Mouse (Mus musculus) stomach, embryonic 16.5 days (tissue): ENCODE results near the gene Unc13a. TPM values are rescaled to one million over a fixed set of nuclear protein-coding genes. Genes with fewer than 3 reads are reported as not detected.
A peak's percentile ranks its signal among the peaks of the same experiment; 100 is the strongest.

Experiments
- ATAC-seq: fragments of 200-750 bp; cut with Nextera tagmentation; 2 replicates; pipeline ENCODE4 v1.8.0; 2017; ENCODE audit warnings: moderate number of reproducible peaks, moderate TSS enrichment; ENCODE audit not compliant: insufficient read depth, low FRiP score
- H3K27ac ChIP-seq: fragments of 300-500 bp; sonication (generic); 2 replicates; pipeline ENCODE4 v1.5.1; 2014; ENCODE audit warnings: low read length
- H3K27me3 ChIP-seq: fragments of 300-500 bp; sonication (generic); 2 replicates; pipeline ENCODE4 v1.6.1; 2014; ENCODE audit warnings: low read length, control low read depth, mixed read lengths; ENCODE audit not compliant: control insufficient read depth, insufficient read depth
- H3K36me3 ChIP-seq: fragments of 300-500 bp; sonication (generic); 2 replicates; pipeline ENCODE4 v1.6.1; 2014; ENCODE audit warnings: low read length; ENCODE audit not compliant: control insufficient read depth, insufficient read depth
- H3K4me1 ChIP-seq: fragments of 300-500 bp; sonication (generic); 2 replicates; pipeline ENCODE4 v1.6.1; 2014; ENCODE audit warnings: low read length, control low read depth, mixed read lengths; ENCODE audit not compliant: control insufficient read depth, insufficient read depth
- H3K4me2 ChIP-seq: fragments of 300-500 bp; sonication (generic); 2 replicates; pipeline ENCODE4 v1.6.1; 2014; ENCODE audit warnings: low read depth, low read length, mixed read lengths
- H3K4me3 ChIP-seq: fragments of 300-500 bp; sonication (generic); replicated peaks from 2 replicates; pipeline ENCODE4 v1.5.1; 2014; ENCODE audit warnings: mild to moderate bottlenecking, low read length
- H3K9ac ChIP-seq: fragments of 300-500 bp; sonication (generic); 2 replicates; pipeline ENCODE4 v1.6.1; 2014; ENCODE audit warnings: low read length
- H3K9me3 ChIP-seq: fragments of 300-500 bp; sonication (generic); replicated peaks from 2 replicates; pipeline ENCODE4 v1.6.1; 2016; ENCODE audit warnings: low read length, control low read depth; ENCODE audit not compliant: control insufficient read depth
- WGBS: fragments of 180-500 bp; shearing (Covaris S2); extraction: QIAGEN DNeasy Blood & Tissue Kit; methylation state at CpG from one replicate; pipeline ENCODE4 v1.1.7; 2014; 5-methylcytosine and 5-hydroxymethylcytosine counted together
- polyA plus RNA-seq: library from polyadenylated mRNA; unstranded; fragments of >200 nt; fragmentation: Nextera tagmentation; extraction: Ambion mirVana; gene quantifications from 2 replicates; pipeline ENCODE4 v1.2.1, GENCODE M21; 2015

Unc13a gene
- polyA plus RNA-seq, 1 experiment from 2014 or later: 1.2 TPM

- no peak overlapping the region for H3K4me3 ChIP-seq
- H3K9ac ChIP-seq: no peak overlapping the region
- no peak overlapping the region for H3K4me2 ChIP-seq
- H3K27me3 ChIP-seq: no peaks in the 10 kb centered on the region
- peaks cover 24% of the 10 kb centered on the region for H3K4me1 ChIP-seq
- H3K36me3 ChIP-seq: no peaks in the 10 kb centered on the region; the same call in 1 of the 2 replicates
- 92% methylated on average over 8 of the region's 8 CpGs for WGBS
- ATAC-seq: no peak
- H3K9me3 ChIP-seq: no peaks in the 10 kb centered on the region
- H3K27ac ChIP-seq: no peak overlapping the region
Observed at GRCm38 (mm10) chr8:71593556-71594323, 77.8 kb downstream of the Unc13a start.

DNA sequence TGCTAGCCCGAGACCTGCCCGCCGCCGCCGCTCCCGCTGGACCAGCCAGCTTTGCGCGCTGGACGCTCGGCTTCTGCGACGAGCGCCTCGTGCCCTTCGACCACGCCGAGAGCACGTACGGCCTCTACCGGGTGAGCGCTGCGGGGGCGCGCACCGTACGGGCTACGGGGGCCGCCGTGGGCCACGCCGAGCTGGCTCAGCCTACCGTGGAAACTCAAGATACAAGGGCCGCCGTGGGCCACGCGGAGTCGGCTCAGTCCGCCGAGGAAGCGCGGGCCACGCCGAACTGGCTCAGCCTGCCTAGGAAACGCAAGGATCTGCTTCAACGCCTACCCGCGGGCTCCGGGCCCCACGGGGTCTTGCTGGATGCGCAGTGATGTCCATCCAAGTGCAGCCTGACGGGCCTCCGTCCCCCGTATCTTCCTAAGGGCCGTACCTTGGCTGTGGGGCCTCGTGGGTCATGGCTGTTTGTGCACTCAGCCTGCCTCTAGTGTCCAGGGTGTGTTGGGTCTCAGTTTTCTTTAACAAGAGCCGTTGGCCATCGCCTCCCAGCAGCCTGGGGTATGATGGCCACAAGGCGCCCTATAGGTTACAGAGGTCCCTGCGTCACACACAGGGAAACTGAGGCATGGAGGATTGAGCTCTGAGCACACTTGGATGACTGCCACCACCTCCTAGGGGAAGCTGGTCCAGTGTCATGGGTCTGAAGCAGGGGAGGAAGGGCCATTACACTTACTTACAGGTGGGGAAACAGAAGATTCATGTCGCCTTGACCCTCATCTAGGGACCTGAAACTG, 79.0 kb downstream of the Unc13a start:
- Histone ChIP-seq H3K27me3 (no peaks in the 10 kb centered on the region), H3K4me1 (peaks cover 24% of the 10 kb centered on the region), H3K27ac (peak overlapping the region; percentile 99), H3K9me3 (no peaks in the 10 kb centered on the region), H3K4me2 (peak overlapping the region; percentile 68), H3K9ac (peak overlapping the region; percentile 98), H3K36me3 (no peaks in the 10 kb centered on the region; the same call in 1 of the 2 replicates), H3K4me3 (peak overlapping the region; percentile 94)
- peak; percentile 71 for ATAC-seq
- WGBS: 4% methylated on average over 60 of the region's 60 CpGs

DNA sequence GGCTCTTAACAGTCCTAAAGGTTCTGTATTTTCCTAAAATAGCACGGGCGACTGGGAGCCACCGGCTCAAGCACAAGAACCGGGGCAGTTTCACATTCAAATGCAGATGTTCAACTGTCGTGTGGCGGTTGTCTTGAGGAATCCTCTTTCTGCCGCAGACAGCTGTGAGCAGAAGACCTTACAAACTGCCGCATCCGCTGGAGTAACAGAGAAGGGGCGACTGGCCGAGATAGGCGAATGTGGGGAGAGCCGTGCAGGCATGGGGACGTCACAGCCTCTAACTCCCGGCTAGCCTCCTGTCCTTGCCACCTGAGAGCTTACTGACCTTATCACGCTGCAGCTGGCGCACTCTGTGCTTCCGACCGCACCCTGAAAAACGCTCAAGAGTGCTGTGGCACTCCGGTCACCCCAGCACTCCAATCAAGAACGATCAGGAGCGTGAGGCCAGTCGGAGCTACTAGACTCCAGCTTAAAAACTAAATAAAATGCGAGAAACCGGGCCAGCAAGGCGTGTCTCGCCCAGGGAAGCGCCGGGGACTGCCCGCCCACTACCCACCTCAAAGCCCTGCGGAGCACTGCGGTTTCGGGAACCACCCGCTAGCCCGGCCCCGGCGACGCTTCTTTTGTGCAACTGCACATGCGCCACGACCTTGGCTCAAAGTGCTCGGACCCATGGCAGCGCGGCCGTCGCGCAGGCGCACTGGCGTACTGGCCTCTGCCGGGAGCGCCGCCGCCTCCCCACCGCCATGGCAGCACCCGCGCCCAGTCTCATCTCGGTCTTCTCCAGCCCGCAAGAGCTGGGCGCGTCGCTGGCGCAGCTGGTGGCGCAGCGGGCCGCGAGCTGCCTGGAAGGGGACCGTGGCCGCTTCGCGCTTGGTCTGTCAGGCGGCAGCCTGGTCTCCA, 79.8 kb downstream of the Unc13a start, which contains the start of gene Pgls:
Pgls (plus strand) TSS at position 706 of the 903 bp plus-strand sequence.
- H3K4me1 ChIP-seq: peaks cover 24% of the 10 kb centered on the region
- peak within 1 kb of the TSS; percentile 68 for H3K4me2 ChIP-seq
- H3K27me3 ChIP-seq: no peaks in the 10 kb centered on the region
- H3K9ac ChIP-seq: peak within 1 kb of the TSS; percentile 98
- ATAC-seq: peak; percentile 88
- peak within 1 kb of the TSS; percentile 94 for H3K4me3 ChIP-seq
- H3K9me3 ChIP-seq: no peaks in the 10 kb centered on the region
- WGBS: under 1% methylated on average over 70 of the region's 71 CpGs
- no peaks in the 10 kb centered on the region; the same call in 1 of the 2 replicates for H3K36me3 ChIP-seq
- peak within 1 kb of the TSS; percentile 99 for H3K27ac ChIP-seq

DNA sequence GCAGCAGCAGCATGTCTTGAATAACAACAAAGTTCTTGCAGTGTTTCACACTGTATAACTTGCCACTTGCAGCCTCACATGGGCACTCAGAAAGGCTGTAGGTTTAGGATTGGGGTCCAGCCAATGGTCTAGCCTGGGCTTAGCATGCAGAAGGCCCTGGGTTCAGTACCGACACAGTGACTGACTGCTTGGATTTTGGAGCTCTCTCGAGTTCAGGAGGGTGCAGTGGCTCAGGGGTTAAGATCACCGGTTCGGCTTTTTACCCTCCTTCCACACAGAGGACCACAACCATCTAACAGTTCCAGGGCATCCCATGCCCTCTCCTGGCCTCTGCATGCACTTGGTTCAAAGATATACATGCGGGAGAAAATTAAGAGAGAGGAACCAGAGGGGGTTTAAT, 80.5 kb downstream of the Unc13a start:
- H3K9ac ChIP-seq: peak overlapping the region; percentile 98
- H3K4me3 ChIP-seq: peak overlapping the region; percentile 94
- H3K4me2 ChIP-seq: peak overlapping the region; percentile 68
- 17% methylated on average over 5 of the region's 5 CpGs for WGBS
- no peak for ATAC-seq
- H3K27ac ChIP-seq: peak overlapping the region; percentile 99
- H3K4me1 ChIP-seq: peaks cover 24% of the 10 kb centered on the region
- H3K9me3 ChIP-seq: no peaks in the 10 kb centered on the region
- H3K36me3 ChIP-seq: no peaks in the 10 kb centered on the region; the same call in 1 of the 2 replicates
- H3K27me3 ChIP-seq: no peaks in the 10 kb centered on the region

DNA sequence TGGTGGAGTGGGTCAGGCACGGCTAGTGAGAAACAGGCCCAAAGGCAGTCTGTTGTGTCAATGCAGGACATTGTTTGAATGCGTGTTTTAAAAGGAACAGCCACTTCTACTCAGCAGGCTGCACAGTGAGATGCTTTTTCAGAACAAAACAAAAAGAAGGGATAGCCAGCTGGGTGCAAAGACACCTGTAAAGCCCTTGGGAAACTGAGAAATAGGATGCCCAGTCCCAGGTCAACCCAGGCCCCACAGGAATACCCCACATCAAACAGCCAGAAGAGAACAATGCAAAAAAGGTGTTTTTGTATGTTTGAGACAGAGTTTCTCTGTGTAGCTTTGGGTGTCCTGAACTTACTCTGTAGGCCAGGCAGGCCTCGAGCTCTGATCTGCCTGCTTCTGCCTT, 82.8 kb downstream of the Unc13a start:
- H3K4me1 ChIP-seq: peaks cover 19% of the 10 kb centered on the region
- no peaks in the 10 kb centered on the region for H3K9me3 ChIP-seq
- 75% methylated on average over 3 of the region's 3 CpGs for WGBS
- H3K27ac ChIP-seq: no peak overlapping the region
- H3K27me3 ChIP-seq: no peaks in the 10 kb centered on the region
- no peak for ATAC-seq
- H3K4me2 ChIP-seq: no peak overlapping the region
- no peak overlapping the region for H3K4me3 ChIP-seq
- peaks cover 5% of the 10 kb centered on the region for H3K36me3 ChIP-seq
- H3K9ac ChIP-seq: no peak overlapping the region

- WGBS: 71% methylated on average over 2 of the region's 2 CpGs
- no peak for ATAC-seq
Observed at GRCm38 (mm10) chr8:71586891-71587290, 84.7 kb downstream of the Unc13a start.

DNA sequence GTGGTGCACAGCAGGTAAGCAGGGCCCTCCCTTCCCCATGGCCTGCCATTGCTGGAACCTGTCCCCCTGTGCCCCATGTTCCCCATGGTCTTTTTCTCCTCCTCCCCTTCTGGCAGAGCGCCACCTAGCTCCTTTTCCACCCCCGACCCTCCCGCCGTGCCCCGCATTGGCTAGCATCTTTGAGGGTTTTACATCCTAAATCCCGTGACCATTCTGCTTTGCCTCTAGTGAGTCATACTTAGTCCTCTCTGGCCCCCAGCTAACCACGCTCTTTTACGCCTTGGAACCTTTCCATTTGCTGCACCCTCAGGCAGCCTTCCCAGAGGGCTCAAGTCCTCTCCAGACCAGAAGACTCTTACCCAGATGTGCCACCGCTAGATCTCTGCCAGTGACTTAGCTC, 91.4 kb downstream of the Unc13a start:
- H3K4me3 ChIP-seq: no peak overlapping the region
- WGBS: 55% methylated on average over 9 of the region's 9 CpGs
- no peaks in the 10 kb centered on the region for H3K4me1 ChIP-seq
- ATAC-seq: no peak
- peaks cover 5% of the 10 kb centered on the region for H3K36me3 ChIP-seq
- H3K27ac ChIP-seq: peak overlapping the region; percentile 58; the same call in 1 of the 2 replicates
- H3K9me3 ChIP-seq: no peaks in the 10 kb centered on the region
- H3K4me2 ChIP-seq: no peak overlapping the region
- H3K9ac ChIP-seq: no peak overlapping the region
- H3K27me3 ChIP-seq: no peaks in the 10 kb centered on the region

More at GRCm38 (mm10) chr8:71586891-71587290, 84.7 kb downstream of the Unc13a start:
- H3K27me3 ChIP-seq: no peaks in the 10 kb centered on the region
- no peak overlapping the region for H3K27ac ChIP-seq
- H3K4me3 ChIP-seq: no peak overlapping the region
- no peak overlapping the region for H3K4me2 ChIP-seq
- no peaks in the 10 kb centered on the region for H3K9me3 ChIP-seq
- H3K36me3 ChIP-seq: peaks cover 5% of the 10 kb centered on the region
- no peak overlapping the region for H3K9ac ChIP-seq
- peaks cover 8% of the 10 kb centered on the region for H3K4me1 ChIP-seq

DNA sequence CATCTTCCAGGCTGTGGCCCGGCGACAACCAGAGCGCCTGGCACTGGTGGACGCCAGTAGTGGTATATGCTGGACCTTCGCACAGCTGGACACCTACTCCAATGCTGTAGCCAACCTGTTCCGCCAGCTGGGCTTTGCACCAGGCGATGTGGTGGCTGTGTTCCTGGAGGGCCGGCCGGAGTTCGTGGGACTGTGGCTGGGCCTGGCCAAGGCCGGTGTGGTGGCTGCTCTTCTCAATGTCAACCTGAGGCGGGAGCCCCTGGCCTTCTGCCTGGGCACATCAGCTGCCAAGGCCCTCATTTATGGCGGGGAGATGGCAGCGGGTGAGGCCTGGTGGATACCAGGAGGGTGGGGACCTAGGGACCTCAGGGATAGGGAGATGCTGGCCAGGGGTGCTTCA, 92.1 kb downstream of the Unc13a start:
- Histone ChIP-seq H3K4me2 (no peak overlapping the region), H3K4me1 (no peaks in the 10 kb centered on the region), H3K9me3 (no peaks in the 10 kb centered on the region), H3K36me3 (peaks cover 3% of the 10 kb centered on the region), H3K27me3 (no peaks in the 10 kb centered on the region), H3K9ac (no peak overlapping the region), H3K27ac (no peak overlapping the region), H3K4me3 (no peak overlapping the region)
- ATAC-seq: no peak
- 88% methylated on average over 14 of the region's 14 CpGs for WGBS
